Mouse (Mus musculus): ENCODE measurements around the gene Hoga1. TPM values are rescaled to one million over a fixed set of nuclear protein-coding genes. Genes with fewer than 3 reads are reported as not detected.
A peak's percentile ranks its signal among the peaks of the same experiment; 100 is the strongest.

Hoga1 gene
- polyA plus RNA-seq (2014; fragmentation: Nextera tagmentation; extraction: Ambion mirVana): 1.1 and 1.4 TPM in 2 replicates

- WGBS: 26% methylated on average over 23 of the region's 23 CpGs
- H3K27me3 ChIP-seq (ENCODE audit: control insufficient read depth, insufficient read depth, low read length): no peaks in the 10 kb centered on the region
- peak within 1 kb of the TSS; percentile 15 for H3K4me3 ChIP-seq (ENCODE audit: low read depth, low read length)
- DNase-seq (ENCODE audit: low spot score) (peak; percentile 81), ATAC-seq (ENCODE audit: insufficient number of reproducible peaks, low FRiP score, low TSS enrichment, low read depth) (peak; percentile 86)
- H3K9me3 ChIP-seq (ENCODE audit: control insufficient read depth, low read length): no peaks in the 10 kb centered on the region; the same call in 1 of the 2 replicates
- H3K36me3 ChIP-seq (ENCODE audit: control insufficient read depth, insufficient read depth, low read length): no peaks in the 10 kb centered on the region
- peak within 1 kb of the TSS; percentile 50 for H3K4me2 ChIP-seq (ENCODE audit: low read depth, severe bottlenecking)
- no peaks in the 10 kb centered on the region for H3K4me1 ChIP-seq (ENCODE audit: control insufficient read depth, insufficient read depth, low read length)
- H3K9ac ChIP-seq (ENCODE audit: low read length): peak within 1 kb of the TSS; percentile 34; the same call in 1 of the 2 replicates
- H3K27ac ChIP-seq (replicated peaks; ENCODE audit: low read depth, low read length): no peak within 1 kb of the TSS
Observed at GRCm38 (mm10) chr19:42045269-42046102, at the start of gene Hoga1. Gene Hoga1 (plus strand): TSS chr19:42045610.

- DNase-seq (ENCODE audit: low spot score): no peak
- 66% methylated on average over 10 of the region's 10 CpGs for WGBS
- Histone ChIP-seq H3K4me3 (ENCODE audit: low read depth, low read length) (no peak overlapping the region), H3K9ac (ENCODE audit: low read length) (no peak overlapping the region), H3K36me3 (ENCODE audit: control insufficient read depth, insufficient read depth, low read length) (no peaks in the 10 kb centered on the region), H3K4me2 (ENCODE audit: low read depth, severe bottlenecking) (0 out of 2 replicates have a peak overlapping the region, but pooled peaks have one; percentile 12), H3K4me1 (ENCODE audit: control insufficient read depth, insufficient read depth, low read length) (peaks cover 23% of the 10 kb centered on the region), H3K9me3 (ENCODE audit: control insufficient read depth, low read length) (no peaks in the 10 kb centered on the region), H3K27me3 (ENCODE audit: control insufficient read depth, insufficient read depth, low read length) (no peaks in the 10 kb centered on the region), H3K27ac (replicated peaks; ENCODE audit: low read depth, low read length) (no peak overlapping the region)
- ATAC-seq (ENCODE audit: insufficient number of reproducible peaks, low FRiP score, low TSS enrichment, low read depth): no peak
Observed at GRCm38 (mm10) chr19:41997090-41997489, 48.3 kb upstream of the Hoga1 start.

GRCm38 (mm10) chr19:41998770-41999548, 46.5 kb upstream of the Hoga1 start:
- no peak for ATAC-seq (ENCODE audit: insufficient number of reproducible peaks, low FRiP score, low TSS enrichment, low read depth)

GRCm38 (mm10) chr19:41999688-42000283, 45.6 kb upstream of the Hoga1 start:
- no peaks in the 10 kb centered on the region for H3K9me3 ChIP-seq (ENCODE audit: control insufficient read depth, low read length)
- H3K4me3 ChIP-seq (ENCODE audit: low read depth, low read length): no peak overlapping the region
- H3K27ac ChIP-seq (replicated peaks; ENCODE audit: low read depth, low read length): no peak overlapping the region; the same call in 1 of the 2 replicates
- no peak overlapping the region for H3K9ac ChIP-seq (ENCODE audit: low read length)
- DNase-seq (ENCODE audit: low spot score): no peak
- H3K36me3 ChIP-seq (ENCODE audit: control insufficient read depth, insufficient read depth, low read length): no peaks in the 10 kb centered on the region
- no peak for ATAC-seq (ENCODE audit: insufficient number of reproducible peaks, low FRiP score, low TSS enrichment, low read depth)
- 75% methylated on average over 4 of the region's 4 CpGs for WGBS
- no peak overlapping the region for H3K4me2 ChIP-seq (ENCODE audit: low read depth, severe bottlenecking)
- H3K27me3 ChIP-seq (ENCODE audit: control insufficient read depth, insufficient read depth, low read length): no peaks in the 10 kb centered on the region
- H3K4me1 ChIP-seq (ENCODE audit: control insufficient read depth, insufficient read depth, low read length): peaks cover 23% of the 10 kb centered on the region

More at GRCm38 (mm10) chr19:41998770-41999548, 46.5 kb upstream of the Hoga1 start:
- no peaks in the 10 kb centered on the region for H3K27me3 ChIP-seq (ENCODE audit: control insufficient read depth, insufficient read depth, low read length)
- H3K36me3 ChIP-seq (ENCODE audit: control insufficient read depth, insufficient read depth, low read length): no peaks in the 10 kb centered on the region
- H3K27ac ChIP-seq (replicated peaks; ENCODE audit: low read depth, low read length): no peak overlapping the region; the same call in 1 of the 2 replicates
- 95% methylated on average over 9 of the region's 9 CpGs for WGBS
- H3K4me2 ChIP-seq (ENCODE audit: low read depth, severe bottlenecking): no peak overlapping the region
- no peaks in the 10 kb centered on the region for H3K9me3 ChIP-seq (ENCODE audit: control insufficient read depth, low read length)
- peaks cover 23% of the 10 kb centered on the region for H3K4me1 ChIP-seq (ENCODE audit: control insufficient read depth, insufficient read depth, low read length)
- no peak overlapping the region for H3K9ac ChIP-seq (ENCODE audit: low read length)
- H3K4me3 ChIP-seq (ENCODE audit: low read depth, low read length): no peak overlapping the region
- no peak for DNase-seq (ENCODE audit: low spot score)

GRCm38 (mm10) chr19:42000446-42000958, 44.9 kb upstream of the Hoga1 start:
- no peaks in the 10 kb centered on the region for H3K9me3 ChIP-seq (ENCODE audit: control insufficient read depth, low read length)
- no peak overlapping the region for H3K4me3 ChIP-seq (ENCODE audit: low read depth, low read length)
- 34% methylated on average over 4 of the region's 4 CpGs for WGBS
- peaks cover 18% of the 10 kb centered on the region for H3K4me1 ChIP-seq (ENCODE audit: control insufficient read depth, insufficient read depth, low read length)
- DNase-seq (ENCODE audit: low spot score) (peak; percentile 65), ATAC-seq (ENCODE audit: insufficient number of reproducible peaks, low FRiP score, low TSS enrichment, low read depth) (peak; percentile 77; the same call in 1 of the 2 replicates)
- no peak overlapping the region for H3K4me2 ChIP-seq (ENCODE audit: low read depth, severe bottlenecking)
- H3K27me3 ChIP-seq (ENCODE audit: control insufficient read depth, insufficient read depth, low read length): no peaks in the 10 kb centered on the region
- peak overlapping the region; percentile 7; the same call in 1 of the 2 replicates for H3K9ac ChIP-seq (ENCODE audit: low read length)
- H3K27ac ChIP-seq (replicated peaks; ENCODE audit: low read depth, low read length): peak overlapping the region; percentile 59
- H3K36me3 ChIP-seq (ENCODE audit: control insufficient read depth, insufficient read depth, low read length): no peaks in the 10 kb centered on the region

- DNase-seq (ENCODE audit: low spot score): no peak
- H3K36me3 ChIP-seq (ENCODE audit: control insufficient read depth, insufficient read depth, low read length): no peaks in the 10 kb centered on the region
- H3K4me1 ChIP-seq (ENCODE audit: control insufficient read depth, insufficient read depth, low read length): peaks cover 21% of the 10 kb centered on the region
- H3K4me3 ChIP-seq (ENCODE audit: low read depth, low read length): no peak overlapping the region
- H3K27ac ChIP-seq (replicated peaks; ENCODE audit: low read depth, low read length): peak overlapping the region; percentile 59; the same call in 1 of the 2 replicates
- H3K9me3 ChIP-seq (ENCODE audit: control insufficient read depth, low read length): no peaks in the 10 kb centered on the region
- 89% methylated on average over 12 of the region's 12 CpGs for whole genome bisulfite sequencing
- no peaks in the 10 kb centered on the region for H3K27me3 ChIP-seq (ENCODE audit: control insufficient read depth, insufficient read depth, low read length)
- H3K9ac ChIP-seq (ENCODE audit: low read length): no peak overlapping the region
- H3K4me2 ChIP-seq (ENCODE audit: low read depth, severe bottlenecking): no peak overlapping the region
- no peak for ATAC-seq (ENCODE audit: insufficient number of reproducible peaks, low FRiP score, low TSS enrichment, low read depth)
Observed at GRCm38 (mm10) chr19:42001253-42001980, 44.0 kb upstream of the Hoga1 start.

GRCm38 (mm10) chr19:42004258-42004657, 41.2 kb upstream of the Hoga1 start:
- DNase-seq (ENCODE audit: low spot score): no peak

More at GRCm38 (mm10) chr19:42004258-42004657, 41.2 kb upstream of the Hoga1 start:
- Histone ChIP-seq H3K9me3 (ENCODE audit: control insufficient read depth, low read length) (no peaks in the 10 kb centered on the region), H3K4me2 (ENCODE audit: low read depth, severe bottlenecking) (no peak overlapping the region), H3K4me3 (ENCODE audit: low read depth, low read length) (no peak overlapping the region), H3K27me3 (ENCODE audit: control insufficient read depth, insufficient read depth, low read length) (no peaks in the 10 kb centered on the region), H3K9ac (ENCODE audit: low read length) (no peak overlapping the region), H3K4me1 (ENCODE audit: control insufficient read depth, insufficient read depth, low read length) (peaks cover 19% of the 10 kb centered on the region), H3K36me3 (ENCODE audit: control insufficient read depth, insufficient read depth, low read length) (no peaks in the 10 kb centered on the region), H3K27ac (replicated peaks; ENCODE audit: low read depth, low read length) (no peak overlapping the region)
- no peak for ATAC-seq (ENCODE audit: insufficient number of reproducible peaks, low FRiP score, low TSS enrichment, low read depth)
- WGBS: 75% methylated on average over 6 of the region's 6 CpGs

Measured in limb, embryonic 11.5 days (tissue).